Mouse (Mus musculus): ENCODE measurements around the gene Asic3. TPM values are rescaled to one million over a fixed set of nuclear protein-coding genes. Genes with fewer than 3 reads are reported as not detected.

Gene Asic3
- polyA plus RNA-seq, 1 experiment, result not detected

DNA sequence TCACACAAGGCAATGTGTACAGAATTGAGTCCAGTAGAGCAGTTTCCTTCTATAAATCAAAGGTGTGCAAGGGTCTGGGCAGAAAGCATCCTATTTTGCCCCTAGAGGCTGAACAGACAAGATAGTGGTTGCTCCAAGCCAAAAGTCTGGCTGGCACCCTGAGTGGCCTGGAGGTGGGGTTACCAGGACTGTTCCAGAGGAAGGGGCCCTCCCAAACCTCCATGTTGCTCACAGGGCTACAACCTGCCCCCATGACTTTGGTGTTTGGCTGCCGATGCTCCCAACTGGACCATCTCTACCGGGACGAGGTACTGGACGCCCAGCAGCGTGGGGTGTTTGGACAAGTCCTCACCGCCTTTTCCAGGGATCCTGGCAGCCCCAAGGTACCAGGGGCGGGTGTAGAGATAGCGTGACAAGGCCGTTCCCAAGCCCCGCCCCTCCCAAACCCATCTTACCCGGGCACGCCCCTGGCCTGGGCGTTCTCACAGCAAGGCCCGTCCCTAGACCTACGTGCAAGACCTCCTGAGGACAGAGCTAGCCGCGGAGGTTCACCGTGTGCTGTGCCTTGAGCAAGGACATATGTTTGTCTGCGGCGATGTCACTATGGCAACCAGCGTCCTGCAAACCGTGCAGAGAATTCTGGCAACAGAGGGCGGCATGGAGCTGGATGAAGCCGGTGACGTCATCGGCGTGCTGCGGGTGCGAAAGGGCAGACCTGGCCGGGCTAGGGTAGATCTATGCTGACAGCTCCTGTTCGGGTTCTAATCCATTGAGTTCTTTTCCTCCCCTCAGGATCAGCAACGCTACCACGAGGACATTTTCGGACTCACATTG lies 29.9 kb upstream of the Asic3 start:
- Histone ChIP-seq H3K4me1 (ENCODE audit: control insufficient read depth, insufficient read depth, low read length) (peaks cover 5% of the 10 kb centered on the region), H3K4me3 (replicated peaks; ENCODE audit: control insufficient read depth, low read depth, low read length) (peak overlapping the region; percentile 88), H3K27ac (ENCODE audit: control insufficient read depth, insufficient read depth, low read depth, low read length, poor library complexity) (no peak overlapping the region)
- TF ChIP-seq CTCF (IDR thresholded peaks at IDR 0.05; ENCODE audit: control insufficient read depth, insufficient read depth, low read length) (peak; percentile 38), POLR2A (IDR thresholded peaks at IDR 0.05; ENCODE audit: borderline replicate concordance, control insufficient read depth, low read depth, low read length) (peak; percentile 35; the same call in 1 of the 2 replicates)
- 10% methylated on average over 34 of the region's 34 CpGs for WGBS

DNA sequence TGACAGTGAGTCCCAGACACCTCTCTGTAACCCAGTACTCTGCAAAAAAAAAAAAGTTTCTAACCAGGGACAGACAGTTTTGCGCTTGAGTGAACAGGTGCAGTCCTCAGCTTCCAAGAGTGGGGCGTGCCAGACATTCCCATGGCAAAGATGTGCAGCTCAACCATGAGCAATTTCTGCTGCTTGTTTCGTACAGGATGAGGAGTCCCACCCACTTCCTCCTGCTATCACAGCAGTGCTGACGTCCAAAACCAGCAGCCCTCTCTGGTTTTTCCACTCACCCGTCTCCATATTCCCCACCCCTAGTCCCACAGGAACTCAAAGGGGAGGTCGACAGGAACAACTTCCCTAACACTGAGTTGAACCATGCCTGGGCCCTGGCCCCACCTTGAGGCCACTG lies 28.8 kb upstream of the Asic3 start:
- TF ChIP-seq POLR2A (IDR thresholded peaks at IDR 0.05; ENCODE audit: borderline replicate concordance, control insufficient read depth, low read depth, low read length) (no peak), CTCF (IDR thresholded peaks at IDR 0.05; ENCODE audit: control insufficient read depth, insufficient read depth, low read length) (no peak)
- Histone ChIP-seq H3K4me1 (ENCODE audit: control insufficient read depth, insufficient read depth, low read length) (peaks cover 6% of the 10 kb centered on the region), H3K4me3 (replicated peaks; ENCODE audit: control insufficient read depth, low read depth, low read length) (no peak overlapping the region), H3K27ac (ENCODE audit: control insufficient read depth, insufficient read depth, low read depth, low read length, poor library complexity) (no peak overlapping the region)
- WGBS, result 22% methylated on average over 6 of the region's 6 CpGs

DNA sequence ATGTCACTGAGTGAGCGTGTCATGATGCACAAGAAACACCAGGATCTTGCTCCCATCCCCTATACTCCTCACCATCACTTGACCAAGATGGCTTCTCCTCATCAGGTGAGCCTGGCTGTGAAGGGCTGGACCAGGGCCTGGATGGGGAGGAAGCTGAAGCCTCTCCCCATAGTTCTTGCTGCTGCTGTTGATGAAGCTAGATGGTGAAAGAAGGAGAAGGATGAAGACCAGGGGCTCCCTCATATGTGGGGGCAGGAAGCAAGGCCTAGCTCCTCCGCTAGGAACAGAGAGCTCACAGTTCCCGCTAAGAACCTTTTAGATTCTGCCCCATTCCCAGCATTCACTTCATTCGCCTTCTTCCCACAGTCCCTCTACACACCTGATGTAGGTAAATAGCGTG lies 27.8 kb upstream of the Asic3 start:
- Histone ChIP-seq H3K4me1 (ENCODE audit: control insufficient read depth, insufficient read depth, low read length) (peaks cover 6% of the 10 kb centered on the region), H3K27ac (ENCODE audit: control insufficient read depth, insufficient read depth, low read depth, low read length, poor library complexity) (no peak overlapping the region), H3K4me3 (replicated peaks; ENCODE audit: control insufficient read depth, low read depth, low read length) (no peak overlapping the region)
- WGBS, result 75% methylated on average over 5 of the region's 5 CpGs
- TF ChIP-seq CTCF (IDR thresholded peaks at IDR 0.05; ENCODE audit: control insufficient read depth, insufficient read depth, low read length) (no peak), POLR2A (IDR thresholded peaks at IDR 0.05; ENCODE audit: borderline replicate concordance, control insufficient read depth, low read depth, low read length) (no peak)

DNA sequence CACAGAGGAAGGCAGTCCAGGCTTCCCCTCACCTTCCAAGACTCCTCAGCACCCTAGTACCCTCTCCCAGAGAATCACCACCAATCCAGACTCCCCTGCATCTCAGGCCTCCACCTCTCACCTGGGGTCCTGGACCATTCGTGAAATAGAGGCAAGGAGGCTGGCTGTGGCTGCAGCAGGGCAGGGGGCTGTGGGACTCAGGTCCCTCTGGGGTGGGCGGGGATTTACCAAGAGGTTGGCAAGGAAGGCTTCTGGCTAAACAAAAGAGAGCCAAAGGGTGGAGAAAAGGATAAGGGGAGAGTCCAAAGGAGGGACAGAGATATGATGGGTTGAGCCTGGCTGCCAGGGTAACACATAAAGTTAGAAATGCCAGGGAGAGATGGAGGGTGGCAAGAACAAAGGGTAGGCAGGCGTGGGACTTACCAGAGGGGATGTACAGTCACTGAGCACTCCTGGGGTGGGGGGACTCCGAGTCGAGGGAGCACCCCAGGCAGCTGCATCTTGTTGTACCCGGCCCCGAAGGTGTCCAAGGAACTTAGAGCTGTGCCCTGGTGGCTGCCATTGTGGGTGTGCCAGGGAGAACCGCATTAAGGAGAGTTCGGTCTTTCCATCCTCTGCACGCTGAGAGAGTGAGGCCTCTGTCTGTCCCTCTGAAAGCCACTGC lies 27.2 kb upstream of the Asic3 start:
- Histone ChIP-seq H3K4me1 (ENCODE audit: control insufficient read depth, insufficient read depth, low read length) (peaks cover 6% of the 10 kb centered on the region), H3K4me3 (replicated peaks; ENCODE audit: control insufficient read depth, low read depth, low read length) (no peak overlapping the region), H3K27ac (ENCODE audit: control insufficient read depth, insufficient read depth, low read depth, low read length, poor library complexity) (no peak overlapping the region)
- no peak for TF ChIP-seq POLR2A (IDR thresholded peaks at IDR 0.05; ENCODE audit: borderline replicate concordance, control insufficient read depth, low read depth, low read length)
- WGBS, result 83% methylated on average over 10 of the region's 10 CpGs

DNA sequence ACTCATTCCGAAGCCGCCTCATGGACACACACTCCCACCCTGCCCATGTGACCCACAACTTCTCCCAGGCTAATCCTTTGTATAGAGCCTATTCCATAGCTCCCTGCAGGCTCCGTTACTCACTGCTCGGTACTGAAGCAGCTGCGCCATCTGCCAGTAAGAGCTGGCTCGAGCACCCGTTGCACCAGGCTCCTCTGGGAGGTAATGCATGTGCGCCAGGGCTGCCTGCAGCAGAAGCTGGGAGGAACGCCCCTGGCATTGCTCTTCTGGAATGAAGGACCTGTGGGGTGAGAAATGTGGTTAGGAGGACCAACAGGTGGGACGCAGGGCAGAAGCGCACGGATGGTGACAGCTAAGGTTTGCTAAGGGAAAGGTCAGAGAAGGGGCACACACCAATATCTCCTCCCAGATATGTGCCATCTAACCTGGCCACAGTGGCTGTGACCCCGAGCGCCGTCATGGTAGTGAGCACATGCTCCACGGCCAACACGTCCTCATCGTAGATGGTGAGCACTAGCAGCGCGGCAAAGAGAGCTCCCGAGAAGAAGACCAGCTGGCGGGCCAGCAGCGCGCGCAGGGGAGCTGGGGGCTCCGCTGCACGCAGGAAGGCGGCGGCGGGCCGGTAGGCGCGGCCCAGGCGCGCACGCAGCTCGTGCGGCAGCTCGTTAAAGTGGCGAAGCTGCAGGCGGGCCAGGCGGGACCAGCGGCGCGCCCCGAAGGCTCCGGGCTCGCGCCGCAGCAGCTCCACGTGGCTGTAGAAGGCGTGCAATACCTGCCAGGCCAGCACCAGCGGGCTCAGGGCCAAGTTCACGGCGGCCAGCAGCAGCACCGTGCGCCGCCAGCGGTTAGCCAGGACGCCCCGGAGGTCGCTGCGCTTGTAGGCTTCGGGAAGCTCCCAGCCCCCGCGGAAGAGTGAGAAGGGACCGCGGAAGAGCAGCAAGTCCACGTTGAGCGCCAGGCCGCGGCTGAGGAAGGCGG lies 25.6 kb upstream of the Asic3 start:
- TF ChIP-seq CTCF (IDR thresholded peaks at IDR 0.05; ENCODE audit: control insufficient read depth, insufficient read depth, low read length), result no peak
- no peak; the same call in 1 of the 2 replicates for TF ChIP-seq POLR2A (IDR thresholded peaks at IDR 0.05; ENCODE audit: borderline replicate concordance, control insufficient read depth, low read depth, low read length)
- peaks cover 6% of the 10 kb centered on the region for H3K4me1 ChIP-seq (ENCODE audit: control insufficient read depth, insufficient read depth, low read length)
- peak overlapping the region; percentile 26 for H3K4me3 ChIP-seq (replicated peaks; ENCODE audit: control insufficient read depth, low read depth, low read length)
- H3K27ac ChIP-seq (ENCODE audit: control insufficient read depth, insufficient read depth, low read depth, low read length, poor library complexity), result no peak overlapping the region; the same call in 1 of the 2 replicates
- 2% methylated on average over 69 of the region's 73 CpGs for WGBS

DNA sequence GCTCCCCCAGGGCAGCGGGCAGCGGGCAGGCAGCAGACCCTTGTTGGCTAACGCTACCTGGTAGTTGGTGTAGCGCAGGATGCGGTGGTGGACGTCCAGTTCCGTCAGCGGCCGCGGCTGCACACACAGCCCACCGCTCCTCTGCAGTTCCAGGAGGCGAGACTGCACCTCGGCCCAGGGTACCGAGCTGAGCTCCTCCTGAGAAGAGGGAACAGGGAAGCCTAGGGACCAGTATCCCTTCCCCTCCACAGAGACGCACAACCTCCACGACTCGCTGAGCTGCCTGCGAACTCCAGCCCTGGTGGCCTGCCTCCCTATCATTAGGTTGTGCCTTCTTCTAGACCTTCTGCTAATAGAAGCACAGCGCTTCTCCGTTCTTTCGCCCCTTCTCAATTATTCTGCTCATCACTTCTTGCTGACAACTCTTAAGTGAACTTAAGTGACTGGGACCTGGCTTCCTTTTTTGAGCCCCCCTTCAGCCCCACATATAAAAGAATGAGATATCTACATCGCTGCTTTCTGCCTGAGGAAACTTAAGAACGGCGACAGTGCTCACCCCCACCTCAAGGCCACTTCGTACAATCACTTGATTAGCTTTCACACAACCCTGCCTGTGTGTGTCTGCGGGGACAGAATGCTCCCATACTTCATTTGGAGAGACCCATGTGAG lies 24.8 kb upstream of the Asic3 start:
- Histone ChIP-seq H3K4me1 (ENCODE audit: control insufficient read depth, insufficient read depth, low read length) (peaks cover 6% of the 10 kb centered on the region), H3K27ac (ENCODE audit: control insufficient read depth, insufficient read depth, low read depth, low read length, poor library complexity) (0 out of 2 replicates have a peak overlapping the region, but pooled peaks have one; percentile 23), H3K4me3 (replicated peaks; ENCODE audit: control insufficient read depth, low read depth, low read length) (peak overlapping the region; percentile 12)
- TF ChIP-seq CTCF (IDR thresholded peaks at IDR 0.05; ENCODE audit: control insufficient read depth, insufficient read depth, low read length), result no peak
- TF ChIP-seq POLR2A (IDR thresholded peaks at IDR 0.05; ENCODE audit: borderline replicate concordance, control insufficient read depth, low read depth, low read length), result no peak
- 27% methylated on average over 26 of the region's 26 CpGs for WGBS

DNA sequence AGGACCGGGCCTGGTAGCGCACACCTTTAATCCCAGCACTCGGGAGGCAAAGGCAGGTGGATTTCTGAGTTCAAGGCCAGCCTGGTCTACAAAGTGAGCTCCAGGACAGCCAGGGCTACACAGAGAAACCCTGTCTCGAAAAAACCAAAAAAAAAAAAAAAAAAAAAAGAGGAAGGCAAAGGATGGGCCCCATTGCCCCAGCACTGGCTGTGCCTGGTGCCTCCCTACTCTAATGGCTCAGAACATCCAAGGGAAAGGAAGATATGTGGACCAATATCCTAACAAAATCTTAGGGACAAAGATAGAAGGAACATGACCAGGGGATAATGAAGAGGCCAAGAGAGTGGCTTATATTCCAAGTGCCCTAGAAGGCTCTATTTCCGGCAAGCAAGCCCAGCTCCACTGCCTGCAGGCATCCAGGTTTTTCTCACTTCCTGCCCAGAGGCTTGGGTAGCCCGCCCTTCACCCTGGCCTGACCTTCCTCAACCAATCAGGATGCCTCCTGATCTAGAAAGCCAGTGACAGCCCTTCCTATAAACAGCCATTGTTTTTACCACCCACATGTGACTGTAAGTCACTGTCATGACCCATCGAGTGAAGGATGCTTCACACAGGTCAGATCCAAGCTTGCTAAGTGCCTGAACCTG lies 24.1 kb upstream of the Asic3 start:
- Histone ChIP-seq H3K27ac (ENCODE audit: control insufficient read depth, insufficient read depth, low read depth, low read length, poor library complexity) (no peak overlapping the region), H3K4me1 (ENCODE audit: control insufficient read depth, insufficient read depth, low read length) (peaks cover 3% of the 10 kb centered on the region; the same call in 1 of the 2 replicates), H3K4me3 (replicated peaks; ENCODE audit: control insufficient read depth, low read depth, low read length) (no peak overlapping the region)
- TF ChIP-seq CTCF (IDR thresholded peaks at IDR 0.05; ENCODE audit: control insufficient read depth, insufficient read depth, low read length), result no peak
- no peak for TF ChIP-seq POLR2A (IDR thresholded peaks at IDR 0.05; ENCODE audit: borderline replicate concordance, control insufficient read depth, low read depth, low read length)
- WGBS, result 38% methylated on average over 7 of the region's 7 CpGs

Data from bone marrow, adult 2 months (tissue).